Mouse (Mus musculus) brain, embryonic 14.5 days (tissue): ENCODE data around the gene Frmd4b. TPM values are rescaled to one million over a fixed set of nuclear protein-coding genes. Genes with fewer than 3 reads are reported as not detected.
"Not testable (repeated sequence)": the region's sequence is repeated elsewhere in the genome, so short reads cannot be mapped to it uniquely, and the experiment has no call there.

Experiments used
- DNase-seq: peaks from one replicate; pipeline ENCODE4 v3.0.0-alpha.2; 2011; ENCODE audit warnings: low read depth
- CTCF ChIP-seq: fragments of 200-500 bp; IDR thresholded peaks from 2 replicates; pipeline ENCODE4 v1.5.1; 2012; ENCODE audit warnings: inconsistent platforms, mild to moderate bottlenecking, moderate library complexity, borderline replicate concordance; ENCODE audit not compliant: insufficient read depth, insufficient read length; ENCODE audit errors: extremely low read depth
- POLR2A ChIP-seq: fragments of 200-500 bp; IDR thresholded peaks from 2 replicates; pipeline ENCODE4 v1.6.1; 2012; ENCODE audit warnings: mild to moderate bottlenecking, inconsistent platforms, borderline replicate concordance; ENCODE audit not compliant: poor library complexity, insufficient read depth, insufficient read length, severe bottlenecking; ENCODE audit errors: extremely low read depth
- polyA plus RNA-seq: library from polyadenylated mRNA; depleted of rRNA; stranded (reverse); fragments of >200 nt; gene quantifications from 2 replicates; pipeline ENCODE4 v1.2.3, GENCODE M21; 2012

Gene Frmd4b
- polyA plus RNA-seq, 1 experiment = 32.7 TPM

DNA sequence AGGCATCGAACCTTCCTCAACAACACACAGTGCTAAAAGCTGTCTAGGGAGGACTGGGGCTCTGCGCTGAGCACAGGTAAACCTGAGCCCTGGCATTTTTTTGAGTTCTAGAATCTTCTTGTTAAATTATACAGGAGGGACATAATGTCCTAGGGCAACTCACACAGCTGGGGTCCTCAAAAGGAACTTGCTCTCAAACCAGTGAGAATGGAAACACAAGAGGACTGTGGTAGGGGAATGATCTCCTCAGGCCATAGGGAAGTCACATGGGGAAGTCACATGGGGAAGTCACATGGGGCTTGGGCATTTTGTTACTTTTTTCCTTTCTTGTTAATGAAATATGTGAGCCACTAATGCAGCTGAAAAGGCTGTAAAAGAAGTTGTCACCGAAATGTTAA, 220.4 kb downstream of the Frmd4b start:
- peak; percentile 69 for DNase-seq
- no peak for TF ChIP-seq CTCF

DNA sequence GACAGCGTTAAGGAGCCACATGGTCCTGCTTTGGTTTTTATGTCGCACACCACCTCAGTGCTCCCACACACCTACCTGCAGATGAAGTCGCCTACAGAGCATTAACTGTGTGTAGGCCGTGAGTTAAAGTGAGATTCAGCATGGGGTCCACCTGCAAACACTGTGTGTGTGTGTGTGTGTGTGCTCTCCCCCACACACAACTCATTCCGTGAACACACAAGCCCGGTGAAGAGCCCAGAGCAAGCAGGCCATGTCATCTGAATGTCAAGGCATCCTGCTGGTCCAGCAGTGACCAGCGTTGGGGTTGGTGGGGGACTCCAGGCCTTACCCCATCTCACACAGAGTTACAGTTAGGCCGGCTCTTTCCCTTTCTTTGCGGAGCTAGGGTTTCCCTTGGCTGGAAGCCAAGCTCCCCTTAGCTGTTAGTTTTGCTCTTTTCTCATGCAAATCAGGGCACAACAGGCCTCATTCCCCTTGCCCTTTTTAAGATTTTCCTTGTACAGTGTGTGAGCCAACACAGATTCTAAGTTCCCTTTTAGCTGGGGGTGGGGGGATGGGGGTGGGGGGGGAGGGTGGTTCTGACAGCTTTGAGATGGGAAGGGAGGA, 220.9 kb downstream of the Frmd4b start:
- DNase-seq = peak; percentile 97
- TF ChIP-seq POLR2A (no peak), CTCF (no peak)

DNA sequence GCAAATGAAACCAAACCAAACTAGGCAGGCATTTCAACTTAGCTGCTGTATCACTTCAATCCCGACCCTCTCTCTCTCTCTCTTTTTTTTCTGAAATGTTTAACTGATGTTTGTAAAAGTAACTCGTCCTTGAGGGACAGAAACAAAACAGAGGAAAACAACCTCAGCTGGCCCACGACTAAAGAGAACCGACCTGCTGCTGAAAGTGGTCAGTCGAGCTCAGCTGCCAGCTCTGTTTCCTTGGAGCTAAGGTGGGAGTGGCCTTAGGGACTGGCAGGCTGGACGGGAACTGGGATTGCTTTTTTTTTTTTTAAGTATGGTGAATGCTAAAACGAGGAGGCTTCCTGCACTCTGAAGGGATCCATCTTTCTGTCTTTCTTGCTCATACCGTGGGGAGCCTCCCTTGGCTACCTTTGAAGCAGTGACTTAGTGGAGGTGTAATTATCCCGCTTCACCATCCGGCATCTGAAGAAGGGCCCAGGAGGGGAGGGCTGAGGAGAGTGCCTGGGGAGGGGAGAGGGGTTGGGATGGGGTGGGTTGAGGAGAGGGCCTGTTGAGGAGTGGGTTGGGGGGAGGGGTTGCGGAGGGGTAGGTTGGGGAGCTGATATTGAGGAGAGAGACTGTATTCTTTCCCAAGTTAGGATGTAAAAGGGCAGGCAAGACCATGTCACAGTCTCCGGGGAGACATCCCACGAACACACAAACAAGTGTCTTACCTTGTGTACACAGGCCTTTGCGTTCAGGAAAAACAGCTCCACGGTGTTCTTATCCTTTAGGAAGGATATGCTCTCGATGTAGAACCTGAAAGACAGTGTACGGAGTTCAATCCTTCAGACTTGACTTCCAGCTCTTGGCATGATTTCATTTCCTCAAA, 221.6 kb downstream of the Frmd4b start:
- peak; percentile 91 for DNase-seq
- no peak for TF ChIP-seq CTCF
- TF ChIP-seq POLR2A = no peak

DNA sequence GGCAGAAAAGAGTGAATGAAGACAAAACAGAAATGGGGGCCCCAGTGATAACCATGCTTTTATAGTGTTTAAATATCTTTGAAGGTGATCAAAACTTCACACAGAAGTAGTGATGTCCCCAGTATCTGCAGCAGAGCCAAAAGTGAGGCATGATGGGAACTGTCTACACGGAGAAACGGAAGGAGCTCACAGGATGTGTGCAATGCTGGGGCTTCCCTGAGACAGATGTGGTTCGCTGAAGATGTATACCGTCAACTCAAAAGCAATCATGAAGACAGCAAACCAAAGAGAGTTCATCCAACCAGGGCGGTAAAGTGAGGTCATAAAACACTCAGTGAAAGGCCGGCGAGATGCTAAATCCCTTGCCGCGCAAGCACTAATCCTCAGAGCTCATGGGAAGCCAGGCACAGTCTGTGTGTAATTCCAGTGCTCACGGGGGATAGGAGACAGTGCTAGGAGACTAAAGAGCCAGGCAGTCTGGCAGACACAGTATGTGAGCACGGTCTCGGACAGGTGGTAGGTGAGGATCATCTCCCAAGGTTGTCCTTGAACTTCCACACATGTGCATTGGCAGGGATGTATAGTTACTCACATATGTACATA, 222.8 kb downstream of the Frmd4b start:
- DNase-seq = peak; percentile 56
- TF ChIP-seq CTCF (no peak), POLR2A (no peak)

DNA sequence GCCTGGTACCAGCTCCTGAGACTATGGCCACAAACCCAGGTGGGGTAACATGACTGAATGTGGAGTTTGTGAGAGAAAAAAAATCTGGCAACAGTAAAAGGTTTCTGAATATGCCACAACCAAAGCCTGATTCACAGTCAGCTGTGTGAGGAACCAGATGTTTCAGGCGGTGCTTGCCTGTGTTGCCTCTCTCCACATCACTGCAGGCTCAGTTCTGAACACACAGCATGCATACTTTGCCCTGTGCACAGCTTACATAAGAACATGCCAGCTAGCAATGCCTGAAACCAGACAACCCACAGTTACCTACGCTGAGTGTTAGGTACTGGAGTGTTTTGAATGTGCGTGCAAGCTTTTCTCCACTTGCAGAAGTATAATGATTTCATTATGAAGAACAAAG, 224.4 kb downstream of the Frmd4b start:
- DNase-seq = no peak
- TF ChIP-seq POLR2A = no peak
- no peak for TF ChIP-seq CTCF

DNA sequence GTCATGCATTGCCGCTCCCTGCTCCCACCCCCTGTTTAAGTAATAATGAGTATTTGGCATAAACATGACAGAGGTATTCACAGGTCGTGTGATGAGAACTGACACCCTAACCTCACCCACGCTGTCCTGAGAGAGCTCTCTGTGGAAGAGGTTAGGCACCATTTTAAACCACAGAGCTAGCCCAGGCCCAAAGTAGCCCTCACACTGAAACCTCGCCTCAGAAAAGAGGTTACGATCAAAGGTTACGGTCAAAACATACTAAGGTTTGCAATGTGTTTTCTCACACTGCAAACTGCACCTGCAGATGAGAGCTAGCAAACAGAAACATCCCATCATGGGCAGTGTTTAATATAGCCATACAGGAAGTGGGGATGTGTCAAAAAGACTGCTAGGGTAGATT, 230.0 kb downstream of the Frmd4b start:
- DNase-seq = no peak
- TF ChIP-seq POLR2A (no peak), CTCF (no peak)

DNA sequence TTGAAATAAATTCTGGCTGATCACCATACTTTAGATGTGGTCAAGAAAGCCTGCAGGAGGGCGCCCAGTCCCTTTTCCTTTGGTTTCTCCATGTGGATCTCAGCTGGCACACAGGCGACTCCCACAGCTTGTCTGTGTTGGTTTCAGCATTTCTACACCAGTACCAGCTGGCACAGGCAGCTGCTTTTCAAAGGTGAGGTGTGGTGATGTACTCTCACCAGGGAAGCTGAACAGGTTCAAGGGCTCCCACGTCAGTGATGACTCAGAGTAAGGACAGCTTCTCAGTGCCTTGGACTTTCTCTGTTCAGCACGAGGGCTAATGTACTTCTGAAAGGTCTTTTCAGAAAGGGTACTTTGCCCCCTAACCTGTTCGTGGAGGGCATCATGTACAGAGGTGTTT, 232.4 kb downstream of the Frmd4b start:
- TF ChIP-seq CTCF = no peak
- TF ChIP-seq POLR2A = no peak
- DNase-seq = no peak

DNA sequence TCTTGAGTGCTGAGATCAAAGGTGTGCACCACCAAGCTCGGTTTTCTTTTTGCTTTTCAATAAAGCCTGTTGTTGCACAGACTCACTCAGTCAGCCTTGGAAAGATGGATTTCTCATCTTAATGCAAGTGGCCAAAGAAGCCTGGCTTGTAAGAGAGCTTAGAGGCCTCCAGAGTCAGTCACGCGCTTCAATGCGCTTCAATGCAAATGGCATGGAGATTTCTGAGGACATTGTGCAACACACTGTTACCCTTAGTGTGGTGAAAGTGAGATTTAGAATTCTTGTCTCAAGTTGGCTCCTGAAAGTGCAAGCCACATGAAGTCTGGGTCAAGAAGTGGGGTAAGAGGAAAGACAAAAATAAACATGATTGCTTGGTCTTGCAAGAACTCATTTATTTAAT, 236.1 kb downstream of the Frmd4b start:
- no peak for TF ChIP-seq CTCF
- DNase-seq = no peak

DNA sequence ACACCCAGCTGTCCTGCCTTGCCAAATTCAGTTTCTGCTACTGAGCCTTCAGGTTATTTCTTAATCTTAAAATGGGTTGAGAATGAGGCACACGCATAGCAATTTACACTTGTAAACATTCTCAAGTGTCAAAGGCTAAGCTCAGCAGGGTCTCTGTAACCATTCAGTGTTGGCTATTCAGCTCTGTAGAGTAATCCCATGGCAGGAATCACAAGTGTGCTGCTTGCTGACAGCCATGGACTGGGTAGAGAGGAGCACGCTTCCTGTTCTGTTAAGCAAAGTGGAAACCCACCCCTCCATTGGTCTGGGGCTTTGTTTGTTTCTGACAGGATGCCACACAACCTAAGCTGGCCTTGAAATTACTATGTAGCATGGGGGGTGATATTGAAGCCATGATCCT, 246.4 kb downstream of the Frmd4b start:
- no peak for TF ChIP-seq POLR2A
- TF ChIP-seq CTCF = no peak
- DNase-seq = peak; percentile 51

DNA sequence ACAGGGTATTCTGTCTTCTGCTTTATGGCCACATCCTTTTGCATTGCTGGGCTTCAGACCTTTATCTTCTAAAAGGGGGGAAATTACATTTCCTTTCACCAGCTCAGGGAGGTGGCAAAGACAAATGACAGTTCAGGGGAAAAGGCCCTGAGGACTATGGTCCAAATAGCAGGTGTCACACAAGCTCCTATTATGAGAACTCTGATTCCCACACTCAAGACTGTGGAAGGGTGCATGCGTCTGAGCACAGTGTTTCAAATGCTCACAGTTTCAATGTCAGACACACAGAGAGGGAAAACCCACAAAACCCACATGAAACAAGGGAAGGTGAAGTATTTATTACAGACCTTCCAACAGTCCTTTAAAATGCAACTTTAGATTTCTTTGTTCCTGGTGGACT, 246.9 kb downstream of the Frmd4b start:
- TF ChIP-seq POLR2A (no peak), CTCF (no peak)
- no peak for DNase-seq

DNA sequence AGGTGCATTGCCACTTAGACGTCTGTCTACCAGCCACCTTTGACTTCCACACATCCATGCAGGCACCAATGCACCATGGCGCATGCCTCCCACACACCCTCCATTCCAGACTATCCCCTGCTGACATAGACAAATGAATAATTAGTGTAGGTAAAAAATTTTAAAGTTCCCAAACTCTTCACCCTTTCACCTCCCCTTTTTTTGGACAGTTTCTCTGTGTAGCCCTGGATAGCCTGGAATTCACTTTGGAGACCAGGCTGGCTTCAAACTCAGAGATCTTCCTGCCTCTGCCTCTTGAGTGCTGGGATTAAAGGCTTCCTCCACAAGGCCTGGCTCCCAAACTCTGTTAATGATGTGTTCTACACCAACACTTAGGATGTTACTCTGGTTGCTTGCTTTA, 253.5 kb downstream of the Frmd4b start:
- no peak for TF ChIP-seq CTCF
- TF ChIP-seq POLR2A = no peak
- no peak for DNase-seq

DNA sequence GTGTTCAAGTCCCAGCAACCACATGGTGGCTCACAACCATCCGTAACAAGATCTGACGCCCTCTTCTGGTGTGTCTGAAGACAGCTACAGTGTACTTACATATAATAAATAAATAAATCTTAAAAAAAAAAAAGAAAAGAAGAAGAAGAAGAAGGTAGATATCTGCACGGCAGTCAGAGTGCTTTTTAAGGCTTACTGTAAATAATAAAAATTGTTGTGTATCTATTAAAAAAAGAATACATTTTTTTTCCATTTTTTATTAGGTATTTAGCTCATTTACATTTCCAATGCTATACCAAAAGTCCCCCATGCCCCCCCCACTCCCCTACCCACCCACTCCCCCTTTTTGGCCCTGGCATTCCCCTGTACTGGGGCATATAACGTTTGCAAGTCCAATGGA, 259.7 kb downstream of the Frmd4b start:
- not testable (repeated sequence) for DNase-seq

DNA sequence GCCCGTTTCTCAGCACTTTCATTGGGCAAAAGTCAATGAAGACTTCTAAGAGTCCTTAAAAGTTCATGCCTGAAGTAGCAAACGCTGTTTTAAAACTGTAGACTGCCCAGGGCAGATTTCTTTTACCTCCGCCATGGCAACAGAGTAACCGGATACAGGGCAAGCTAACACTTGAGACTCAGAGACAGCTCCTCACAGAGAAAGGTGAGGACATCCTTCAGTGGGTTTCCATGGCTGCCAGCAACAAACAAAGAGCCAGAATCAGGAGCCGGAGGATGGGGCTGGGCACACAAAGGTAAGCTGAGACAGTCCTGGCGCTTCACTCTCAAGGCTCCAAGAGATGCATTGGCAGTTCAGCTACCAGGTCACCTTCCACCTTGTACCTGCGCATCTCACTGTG, 260.7 kb downstream of the Frmd4b start:
- TF ChIP-seq POLR2A = no peak
- TF ChIP-seq CTCF = no peak
- DNase-seq = no peak
